Mouse (Mus musculus): ENCODE results near the gene A730015C16Rik.

A730015C16Rik gene

DNA sequence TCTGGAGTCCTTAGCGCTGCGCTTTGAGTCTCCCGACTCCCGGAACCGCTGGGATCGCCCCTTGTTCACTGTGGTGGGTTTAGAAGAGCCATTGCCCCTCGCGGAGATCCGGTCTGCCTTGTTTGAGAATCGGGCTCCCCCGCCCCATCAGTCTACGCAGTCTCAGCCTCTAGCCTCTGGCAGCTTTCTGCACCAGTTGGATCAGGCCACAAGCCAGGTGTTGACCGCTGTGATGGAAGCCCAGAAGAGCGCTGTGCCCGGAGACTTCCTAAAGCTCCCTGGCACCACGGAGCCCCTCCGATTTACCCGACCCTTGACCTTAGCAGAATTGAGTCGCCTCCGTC lies at the start of gene A730015C16Rik:
TSS of gene A730015C16Rik (minus strand) at position 115 of the 344 bp plus-strand sequence.
- peak in 1 of 2 experiments; percentile 19 for DNase-seq

DNA sequence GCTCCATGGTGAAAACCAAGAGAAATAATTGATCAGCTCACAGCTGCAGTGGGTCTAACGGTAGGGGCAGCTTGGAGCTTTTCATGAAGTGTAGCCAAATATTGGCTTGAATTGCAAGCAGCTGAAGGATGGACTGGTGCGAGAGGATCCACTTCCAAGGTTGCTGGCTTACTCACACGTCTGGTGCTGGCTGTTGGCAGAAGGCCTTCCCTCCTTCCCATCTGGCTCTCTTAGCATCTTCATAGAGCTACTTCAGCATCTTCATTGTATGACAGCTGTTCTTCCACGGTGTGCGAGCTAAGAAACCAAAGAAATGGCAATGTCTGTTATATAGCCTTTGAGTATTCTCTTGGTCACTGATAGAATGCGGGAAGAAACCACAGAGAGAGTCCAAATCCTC lies 42.5 kb upstream of the A730015C16Rik start:
- no peak for DNase-seq

DNA sequence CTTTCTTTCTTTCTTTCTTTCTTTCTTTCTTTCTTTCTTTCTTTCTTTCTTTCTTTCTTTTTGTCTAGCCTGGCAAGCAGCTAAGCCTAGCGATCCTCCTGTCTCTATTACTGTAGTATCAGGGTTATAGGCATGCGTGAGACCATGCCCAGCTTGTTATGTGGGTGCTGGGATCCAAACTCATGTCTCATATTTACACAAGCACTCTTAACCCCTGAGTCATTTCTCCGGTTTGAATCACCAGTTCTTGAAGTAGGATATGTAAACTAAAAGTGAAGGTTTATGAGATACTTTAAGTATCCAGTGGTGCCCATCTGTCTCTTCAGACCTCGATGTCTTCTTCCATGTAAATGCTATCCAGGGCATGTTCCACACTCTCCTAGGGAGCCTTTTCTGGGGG lies 39.0 kb upstream of the A730015C16Rik start:
- no peak for DNase-seq

DNA sequence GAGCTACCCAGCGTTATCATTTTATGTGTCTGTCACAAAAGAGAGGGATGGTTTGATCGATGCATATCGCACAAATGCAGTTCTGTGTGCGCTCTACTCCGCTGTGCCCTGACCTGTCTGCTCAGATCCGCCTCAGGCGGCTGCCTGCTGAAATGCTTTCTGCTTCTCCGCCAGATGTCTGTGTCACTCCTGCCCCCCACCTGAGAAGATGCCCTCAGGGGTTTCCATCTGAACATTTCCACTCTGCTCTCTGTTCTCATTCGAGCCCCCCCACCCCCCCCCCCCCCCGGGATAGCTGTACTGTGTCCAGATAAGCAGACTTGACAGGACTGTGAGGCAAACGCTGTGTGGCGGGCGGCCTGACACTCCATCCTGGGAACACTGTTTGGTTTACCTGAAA lies 35.4 kb upstream of the A730015C16Rik start:
- no peak for DNase-seq

DNA sequence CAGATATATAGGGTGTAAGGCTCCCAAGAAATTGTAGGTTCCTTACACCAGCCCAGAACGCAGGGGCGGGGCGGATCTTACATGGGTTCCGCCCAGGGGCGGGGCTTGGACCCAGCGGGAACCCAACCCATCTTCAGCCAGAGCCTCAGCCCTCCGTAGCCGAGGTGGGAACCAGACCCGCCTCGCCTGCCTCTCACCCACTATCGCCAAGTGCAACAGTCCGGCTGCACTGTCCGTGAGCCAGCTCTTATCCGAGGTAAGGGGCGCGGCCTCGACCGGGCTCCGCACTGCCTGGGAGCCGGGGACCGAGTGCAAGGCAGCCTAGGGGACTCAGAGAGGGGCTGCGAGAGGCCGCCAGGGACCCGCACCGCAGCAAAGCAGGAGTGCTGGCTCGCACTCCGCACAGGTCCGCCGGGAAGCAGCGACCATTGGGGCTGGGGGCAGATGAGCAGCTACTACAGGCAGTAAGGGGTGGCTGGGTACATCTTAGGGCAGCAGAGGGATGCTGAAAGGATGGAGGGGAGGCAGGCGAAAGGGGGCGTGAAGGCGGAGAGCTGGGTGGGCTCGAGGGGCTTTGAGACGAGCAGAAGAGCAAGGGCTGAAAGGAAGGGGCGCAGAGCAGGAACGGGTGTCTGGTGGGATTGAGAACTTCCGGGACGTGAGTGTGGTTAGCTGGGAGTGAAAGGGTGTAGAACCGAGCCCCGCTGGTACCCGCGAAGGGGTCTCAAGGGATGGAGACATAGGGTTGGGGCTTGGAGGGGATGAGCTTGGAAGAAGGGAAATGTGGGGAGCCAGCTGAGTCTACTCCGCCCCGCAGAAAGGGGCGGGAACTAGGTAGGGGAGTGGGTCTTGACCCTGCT lies 30.8 kb upstream of the A730015C16Rik start, which contains the start of gene Rab3b:
TSS of gene Rab3b (plus strand) at position 101 of the 860 bp plus-strand sequence.
- peak; percentile 43 to 75 for DNase-seq

DNA sequence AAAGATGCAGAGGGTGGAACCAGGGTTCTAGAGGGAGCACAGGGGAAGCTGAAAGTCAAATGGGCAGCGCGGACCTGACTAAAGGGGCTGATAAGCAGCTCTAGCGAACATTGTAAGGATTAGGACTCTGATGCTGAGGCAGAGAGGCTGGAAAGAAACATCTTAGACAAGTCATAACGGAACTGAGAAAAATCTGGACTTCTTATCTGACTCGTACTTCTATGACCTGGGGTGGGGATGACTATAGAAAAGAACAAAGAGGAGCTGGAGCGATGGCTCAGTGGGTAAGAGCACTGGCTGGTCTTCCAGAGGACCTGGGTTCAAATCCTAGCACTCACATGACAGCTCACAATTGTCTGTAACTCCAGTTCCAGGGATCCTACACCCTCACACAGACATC lies 29.5 kb upstream of the A730015C16Rik start:
- no peak for DNase-seq

DNA sequence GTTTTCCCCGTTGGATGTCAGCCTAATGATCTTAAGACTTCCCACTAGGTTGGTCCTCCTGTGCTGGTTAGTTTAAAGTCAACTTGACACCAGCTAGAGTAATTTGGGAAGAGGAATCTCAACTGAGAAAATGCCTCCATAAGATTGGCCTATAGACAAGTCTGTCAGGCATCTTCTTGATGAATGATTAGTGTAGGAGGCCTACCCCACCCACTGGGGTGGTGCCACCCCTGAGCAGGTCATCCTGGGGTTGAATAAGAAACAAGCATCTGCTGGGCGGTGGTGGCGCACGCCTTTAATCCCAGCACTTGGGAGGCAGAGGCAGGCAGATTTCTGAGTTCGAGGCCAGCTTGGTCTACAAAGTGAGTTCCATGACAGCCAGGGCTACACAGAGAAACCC lies 25.3 kb upstream of the A730015C16Rik start:
- DNase-seq: no peak

DNA sequence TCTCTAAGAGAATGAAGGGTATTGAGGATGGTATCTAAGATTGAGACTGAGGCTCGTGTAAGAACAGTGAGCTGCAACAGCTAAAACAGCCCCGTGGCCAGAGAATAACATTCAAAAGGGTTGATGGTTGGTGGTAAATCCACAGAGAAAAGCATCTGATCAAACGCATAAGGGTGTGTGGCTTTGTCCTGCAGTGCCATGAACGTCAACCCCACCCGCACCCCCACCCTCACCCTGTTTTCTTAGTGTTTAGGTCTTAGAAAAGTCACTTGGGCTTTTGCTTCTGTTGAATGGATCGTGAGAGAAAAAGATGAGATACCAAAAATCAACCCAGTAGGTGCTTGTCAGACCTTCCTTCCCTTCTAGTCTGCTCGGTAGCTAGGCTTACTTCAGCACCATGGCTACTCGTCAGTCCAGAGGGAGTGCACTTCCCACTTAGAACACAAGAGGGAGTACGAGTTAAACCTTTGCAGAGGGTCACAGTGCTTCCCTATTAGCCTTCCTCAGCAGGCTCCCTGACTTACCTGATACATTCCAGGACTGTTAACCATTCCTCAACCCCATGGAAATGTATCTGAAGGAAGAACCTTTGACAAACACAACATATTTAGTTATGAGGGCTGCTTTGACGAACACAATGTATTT lies 21.4 kb upstream of the A730015C16Rik start:
- DNase-seq: peak; percentile 86 to 90

DNA sequence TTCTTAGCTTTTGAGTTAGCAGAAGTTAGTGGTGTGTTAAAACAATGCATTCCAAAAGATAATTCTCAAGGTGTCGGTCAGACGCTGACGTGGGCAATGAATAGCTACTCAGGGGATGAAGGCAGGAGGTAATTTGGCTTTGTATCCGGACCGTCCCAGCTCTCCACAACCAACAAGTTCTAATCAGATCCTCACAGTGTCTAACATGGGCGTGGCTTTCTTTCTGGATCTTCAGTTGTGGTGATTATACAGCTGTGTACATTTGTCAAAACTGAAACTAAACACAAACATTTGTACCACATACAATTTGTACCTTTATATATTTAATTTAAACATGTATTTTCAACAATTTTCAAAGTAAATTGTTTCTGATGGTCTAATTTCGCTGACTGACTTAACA lies 18.4 kb upstream of the A730015C16Rik start:
- no peak for DNase-seq

DNA sequence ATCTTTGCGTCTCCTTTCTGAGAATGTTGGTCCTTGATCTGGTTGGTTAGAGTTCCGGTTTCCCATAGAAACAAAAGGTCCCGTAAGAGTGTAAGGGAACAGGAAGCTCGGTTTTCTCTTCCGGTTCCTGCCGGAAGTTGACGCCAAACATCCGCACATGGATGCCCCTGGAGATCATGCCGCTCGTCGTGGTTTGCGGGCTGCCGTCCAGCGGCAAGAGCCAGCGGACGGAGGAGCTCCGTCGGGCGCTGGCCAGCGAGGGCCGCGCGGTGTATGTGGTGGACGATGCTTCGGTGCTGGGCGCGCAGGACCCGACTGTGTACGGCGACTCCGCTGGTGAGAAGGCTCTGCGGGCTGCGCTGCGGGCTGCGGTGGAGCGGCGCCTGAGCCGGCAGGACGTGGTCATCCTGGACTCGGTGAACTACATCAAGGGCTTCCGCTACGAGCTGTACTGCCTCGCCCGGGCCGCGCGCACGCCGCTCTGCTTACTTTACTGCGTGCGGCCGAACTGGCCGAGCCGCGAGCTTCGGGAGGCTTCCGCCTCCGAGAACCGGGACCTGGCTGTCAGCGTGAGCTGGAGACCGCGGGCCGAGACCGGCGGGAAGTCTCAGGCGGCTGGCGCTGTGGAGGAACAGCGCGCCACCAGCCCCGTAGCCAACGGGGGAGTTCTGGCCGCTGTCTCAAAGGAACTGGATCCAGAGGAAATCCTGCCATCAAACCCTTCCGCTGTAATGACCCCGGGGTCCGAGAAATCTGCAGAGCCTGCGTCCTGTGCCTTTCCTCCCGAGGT lies 509 bp downstream of the A730015C16Rik start, which contains the start of gene Kti12:
TSS of gene Kti12 (plus strand) at position 71 of the 790 bp plus-strand sequence.
- DNase-seq: peak; percentile 89 to 90

DNA sequence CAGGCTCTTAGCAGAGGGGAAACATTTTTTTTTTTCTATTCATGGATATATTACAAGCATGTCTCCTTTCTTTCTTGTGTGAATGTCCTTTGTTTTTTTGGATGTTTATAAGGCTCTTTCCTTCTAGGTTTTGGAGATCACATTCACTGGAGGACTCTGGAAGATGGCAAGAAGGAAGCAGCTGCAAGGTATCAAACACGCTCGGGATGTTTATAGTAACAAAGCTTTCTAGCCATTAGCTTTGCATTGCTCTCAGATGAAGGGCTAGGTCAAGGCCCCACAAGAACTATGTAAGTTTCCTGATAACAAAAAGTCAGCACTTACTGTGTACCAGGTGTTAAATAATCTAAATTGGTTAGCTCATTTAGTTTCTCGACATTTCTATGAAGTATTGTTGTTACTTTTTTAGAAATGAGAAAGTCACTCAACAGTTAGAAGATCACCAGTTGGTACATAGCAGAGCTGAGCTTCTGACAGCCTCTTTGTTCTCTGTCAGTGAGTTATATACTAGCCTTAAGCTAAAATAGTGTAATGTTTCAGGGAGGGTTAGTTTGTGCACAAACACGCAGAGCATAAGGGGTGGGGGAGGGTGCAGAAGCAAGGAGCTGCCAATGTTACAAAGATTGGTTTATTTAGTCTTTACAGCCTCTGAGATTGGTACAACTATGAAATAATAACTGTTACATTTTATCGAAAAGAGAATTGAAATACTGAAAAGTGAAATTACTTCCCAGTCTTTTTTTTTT lies 2.4 kb downstream of the A730015C16Rik start:
- no peak for DNase-seq

DNA sequence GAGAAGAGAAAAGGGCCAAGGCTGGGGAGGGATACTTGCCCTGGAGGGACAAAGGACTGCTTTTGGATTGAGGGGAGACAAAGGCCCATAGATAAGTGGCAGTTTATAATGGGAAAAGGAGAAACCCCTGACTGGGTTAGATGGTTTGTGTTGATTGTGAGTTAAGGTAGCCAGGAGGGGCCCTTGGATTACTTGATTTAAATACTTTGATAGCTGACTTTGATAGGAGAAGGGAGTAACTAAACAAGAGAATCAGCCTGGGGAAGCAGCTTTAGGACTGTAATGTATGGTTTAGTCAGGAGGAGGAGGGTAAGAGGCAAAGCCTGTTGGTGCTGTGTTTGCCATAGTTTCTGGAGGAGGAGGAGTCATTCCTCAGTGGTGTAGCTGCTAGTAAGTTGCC lies 5.1 kb downstream of the A730015C16Rik start:
- DNase-seq: no peak

DNA sequence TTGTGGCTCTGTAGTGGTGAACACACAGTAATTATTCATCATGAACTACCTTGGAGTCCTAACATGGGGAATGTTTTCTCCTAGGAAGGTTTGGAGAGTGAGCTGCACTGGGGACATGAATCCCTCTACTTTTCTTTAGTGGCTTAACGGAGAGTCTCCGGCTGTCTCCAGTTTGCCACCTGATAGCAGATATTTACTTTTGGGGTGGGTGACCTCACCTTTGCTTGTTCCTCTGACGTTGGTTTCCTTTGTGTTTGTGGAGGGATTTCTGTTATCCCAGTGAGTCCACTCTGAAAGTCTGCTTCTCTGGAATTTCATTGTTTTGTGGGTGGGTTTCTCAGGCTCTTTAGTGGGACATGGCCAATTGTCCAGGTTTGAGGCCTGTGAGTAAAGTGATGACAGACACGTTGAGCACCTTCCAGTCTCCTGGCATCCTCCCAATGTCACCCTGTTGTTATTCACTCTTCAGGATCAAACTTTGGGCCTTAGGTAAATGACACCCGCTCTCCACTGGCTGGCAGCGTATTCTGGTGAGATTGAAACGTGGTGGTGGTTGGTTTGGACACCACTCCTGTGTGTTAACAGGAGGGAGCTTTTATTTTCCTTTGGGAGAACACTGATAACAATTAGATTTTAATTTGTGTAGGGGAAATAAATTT lies 6.4 kb downstream of the A730015C16Rik start:
- DNase-seq: no peak

DNA sequence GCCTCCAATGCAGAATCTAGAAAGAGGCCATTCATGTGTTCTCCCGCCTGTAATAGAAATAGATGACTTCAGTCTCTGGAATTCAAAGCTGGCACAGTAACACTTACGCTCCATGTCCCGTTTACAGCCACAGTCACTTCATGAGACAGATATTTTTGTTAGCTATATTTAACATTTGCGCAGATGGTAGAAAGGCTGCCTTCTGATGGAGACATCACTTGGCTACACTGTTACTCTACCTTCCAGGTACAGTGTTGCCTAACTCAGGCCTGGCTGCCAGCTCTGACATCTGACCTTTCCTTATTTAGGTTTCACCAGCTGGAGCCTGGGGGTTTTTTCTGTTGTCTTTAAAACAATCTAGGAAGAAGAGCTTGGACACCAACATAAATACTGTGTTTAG lies 10.4 kb downstream of the A730015C16Rik start:
- no peak for DNase-seq

DNA sequence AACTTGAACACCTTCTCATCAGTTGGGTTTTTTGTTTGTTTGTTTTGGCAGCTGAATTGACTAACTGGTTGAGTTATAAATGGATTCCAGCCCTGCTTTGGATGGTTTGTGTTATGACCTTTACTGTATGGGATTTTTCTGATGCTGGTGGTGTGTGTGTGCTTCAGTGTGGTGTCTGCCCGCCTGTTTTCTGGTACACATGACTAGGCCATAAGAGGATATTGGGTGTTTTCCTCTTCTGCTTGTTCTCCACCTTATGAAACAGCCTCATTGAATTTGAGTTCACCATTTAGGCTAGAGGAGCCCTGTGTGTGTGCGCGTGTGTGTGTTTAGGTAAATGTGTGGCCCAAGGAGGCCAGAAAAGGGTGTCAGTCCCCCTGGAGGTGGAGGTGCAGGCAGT lies 12.9 kb downstream of the A730015C16Rik start:
- no peak for DNase-seq

DNA sequence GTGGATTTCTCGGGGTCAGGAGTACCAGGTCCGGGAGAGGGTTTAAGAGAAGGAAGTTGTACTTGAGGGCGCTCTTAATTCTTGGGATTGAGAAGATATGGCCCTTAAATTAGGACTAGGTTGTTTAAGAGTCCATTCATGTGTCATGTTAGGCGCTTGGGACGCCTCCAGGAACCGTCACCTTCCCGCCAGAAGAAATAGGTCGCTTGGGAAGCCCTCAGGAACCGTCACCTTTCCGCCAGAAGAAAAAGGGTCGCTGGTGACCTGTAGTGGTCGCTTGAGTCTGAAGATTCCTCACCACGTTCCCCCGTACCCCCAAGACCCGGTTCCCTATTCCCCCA lies 13.5 kb downstream of the A730015C16Rik start:
- peak in 1 of 2 experiments; percentile 30 for DNase-seq

DNA sequence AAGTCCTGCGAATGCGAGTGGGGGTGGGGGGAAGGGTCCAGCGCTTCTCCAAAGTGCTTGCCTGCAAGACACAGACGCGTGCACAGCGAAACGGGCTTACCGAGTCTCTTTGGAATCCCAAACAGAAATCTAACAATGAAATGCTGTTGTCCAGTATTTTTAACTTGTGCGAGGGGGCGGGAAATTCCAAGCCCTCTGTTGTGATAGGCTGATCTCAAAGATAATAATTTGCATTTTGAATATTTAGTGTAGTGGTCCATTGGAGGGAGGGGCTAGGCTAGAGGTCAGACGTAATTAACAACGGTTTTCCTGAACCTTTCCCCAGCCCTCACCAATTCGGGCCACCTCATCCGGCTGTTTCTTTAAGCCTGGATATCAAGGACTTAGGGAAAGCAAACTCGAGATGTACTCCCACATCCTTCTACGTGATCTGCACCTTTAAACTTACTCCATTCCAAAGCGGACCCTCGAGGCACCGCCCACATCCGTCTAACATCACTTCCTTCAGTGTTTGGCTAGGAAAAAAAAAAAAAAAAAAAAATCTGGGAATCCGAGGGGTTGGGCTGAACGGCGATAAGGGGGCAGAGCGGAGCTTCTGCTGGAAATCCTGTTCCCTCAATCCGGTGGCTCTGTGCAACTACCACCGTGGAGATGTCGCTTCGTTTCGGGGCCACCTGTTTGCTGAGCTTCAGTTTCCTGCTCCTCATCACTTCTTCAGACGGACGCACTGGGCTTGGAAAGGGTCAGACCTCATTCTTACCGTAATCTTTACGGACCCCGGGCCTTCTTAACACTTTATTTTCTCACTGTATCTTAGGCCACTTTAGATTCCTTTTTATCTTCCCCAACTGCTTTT lies 14.1 kb downstream of the A730015C16Rik start, which contains the start of gene Txndc12:
TSS of gene Txndc12 (plus strand) at position 487 of the 856 bp plus-strand sequence.
- DNase-seq: peak; percentile 94

DNA sequence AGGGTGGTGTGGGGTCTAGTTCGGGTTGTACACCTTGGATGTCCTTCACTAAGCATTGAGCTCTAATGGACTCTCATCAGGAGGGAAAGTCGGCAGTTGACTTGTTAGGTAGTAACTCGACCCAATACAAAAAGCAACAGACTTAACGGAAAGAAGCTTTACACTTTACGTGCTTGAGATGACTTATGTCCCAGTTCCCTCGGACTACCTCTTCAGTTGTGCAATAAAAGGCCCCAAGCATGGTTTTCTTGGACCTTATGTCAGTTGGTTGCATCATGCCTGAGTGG lies 14.6 kb downstream of the A730015C16Rik start:
- no peak for DNase-seq

DNA sequence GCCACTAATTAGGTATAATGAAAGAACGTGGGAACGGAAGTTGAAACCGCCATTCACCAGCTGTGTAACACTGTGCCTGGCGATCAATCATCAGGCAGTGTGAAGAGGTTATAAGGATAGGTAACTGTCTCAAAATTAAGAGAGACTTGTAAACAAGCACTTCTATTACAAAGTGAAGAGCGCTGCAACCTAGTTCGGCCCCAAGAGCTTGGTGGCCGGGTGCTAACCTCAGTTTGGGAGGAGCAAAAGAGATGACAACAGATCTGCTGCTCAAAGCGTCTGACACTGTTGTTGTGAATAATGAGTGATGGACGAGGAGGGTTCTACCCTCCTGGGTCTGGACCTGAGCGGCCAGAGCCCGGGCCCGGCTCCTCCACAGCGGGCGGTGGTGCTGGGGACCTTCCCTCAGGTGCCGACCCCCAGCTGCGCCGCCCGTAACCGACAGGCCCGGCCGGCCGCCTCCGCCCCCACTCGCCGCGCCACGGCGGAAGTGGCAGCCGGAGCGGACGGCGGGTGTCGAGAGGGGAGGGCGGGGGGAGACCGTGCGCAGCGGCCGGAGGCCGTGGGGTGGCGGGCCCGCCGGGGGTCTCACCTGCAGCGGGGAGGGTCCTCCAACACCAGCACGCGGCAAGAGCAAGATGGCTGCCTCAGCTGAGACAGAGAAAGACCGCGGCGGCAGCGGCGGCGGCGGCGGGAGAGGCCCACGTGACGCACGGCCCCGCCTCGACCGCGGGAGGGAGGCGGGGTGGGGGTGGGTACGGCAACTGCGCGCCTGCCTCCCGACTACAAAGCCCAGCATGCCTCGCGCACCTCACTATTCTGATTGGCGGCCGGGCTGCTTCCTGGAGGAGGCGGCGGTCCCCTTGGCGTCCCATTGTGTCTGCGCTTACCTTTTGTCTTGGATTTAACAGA lies 15.2 kb downstream of the A730015C16Rik start, which contains the start of gene Btf3l4:
TSS of gene Btf3l4 (minus strand) at position 699 of the 912 bp plus-strand sequence.
- peak; percentile 94 for DNase-seq

DNA sequence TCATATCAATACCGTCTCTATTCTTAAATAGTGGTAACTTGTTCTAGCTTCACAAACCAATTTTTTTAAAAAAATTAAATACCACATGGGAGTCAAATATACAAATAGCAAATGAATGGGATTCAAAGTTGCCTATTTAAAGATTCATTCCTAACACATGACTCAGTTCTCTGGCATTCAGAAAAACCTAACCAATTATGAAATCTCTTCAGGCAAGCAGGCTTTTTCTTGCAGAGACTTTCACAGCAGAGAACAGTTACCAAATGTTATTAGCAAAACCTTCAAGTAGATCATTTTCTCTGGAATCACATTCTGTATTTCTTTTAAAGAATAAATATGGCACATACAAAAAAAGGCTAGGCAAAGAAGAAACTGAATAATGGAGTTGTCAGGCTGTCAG lies 17.7 kb downstream of the A730015C16Rik start:
- DNase-seq: no peak

Data from kidney, postnatal 36 days (tissue).